Mouse (Mus musculus): Measurements from ENCODE around the gene Lifr.

- TF ChIP-seq EP300 (IDR thresholded peaks at IDR 0.05; ENCODE audit: low read depth) (no peak), CTCF (IDR thresholded peaks at IDR 0.05; ENCODE audit: low read depth) (no peak)
Observed at GRCm38 (mm10) chr15:7217273-7217598, 126.8 kb downstream of the Lifr start.
